Comparison of ENCODE assay signal across 9 mouse cellular contexts in the genomic region with DNA sequence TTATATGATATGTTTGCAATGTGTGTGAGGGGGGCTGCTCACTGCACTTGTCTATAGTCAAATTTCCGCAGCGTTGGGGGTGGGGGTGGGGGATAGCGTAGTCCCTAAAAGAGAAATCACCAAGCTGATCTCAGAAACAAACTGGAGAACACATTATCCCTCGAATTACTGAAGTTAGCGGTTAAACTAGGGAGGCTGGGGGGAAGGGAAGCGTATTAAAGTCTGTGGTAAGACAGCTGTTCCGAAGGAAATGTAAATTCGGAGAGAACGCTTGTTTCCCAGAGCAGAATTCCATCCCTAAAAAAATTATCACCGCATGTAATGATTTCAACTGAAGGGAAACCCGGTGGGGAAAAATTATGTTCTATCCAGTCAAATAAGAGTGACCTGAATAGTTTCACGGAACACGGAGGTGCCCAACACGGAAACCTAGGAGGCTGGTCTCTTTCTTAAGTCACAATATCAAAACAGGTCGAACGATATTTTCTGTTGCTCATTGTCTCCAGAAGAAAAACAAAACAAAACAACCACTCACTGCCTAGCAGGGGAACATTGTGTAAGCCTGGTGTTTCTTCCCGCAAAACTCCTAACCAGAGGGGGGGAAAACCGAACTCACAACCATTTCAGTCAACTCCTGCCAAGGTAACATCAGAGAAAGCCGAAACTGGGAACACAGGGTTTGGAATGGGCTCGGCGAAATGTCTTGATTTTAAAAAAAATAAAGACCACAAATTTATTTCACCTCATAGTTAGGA. TPM values are rescaled to one million over a fixed set of nuclear protein-coding genes. Genes with fewer than 3 reads are reported as not detected.
A peak's percentile ranks its signal among the peaks of the same experiment; 100 is the strongest.
DNase-seq lines count a peak whose midpoint lies in the region; ATAC-seq and TF ChIP-seq lines count a peak whose summit lies in the region.
"Had no signal": no experiment of that assay in that cellular context is flagged by ENCODE, and none has a peak within 500 bp of the region (broad histone marks: within the 10 kb centered on the region; RNA-seq: fewer than 3 reads in every experiment).

No protein-coding gene starts in this region.

- peak overlapping the region; percentile 98 for H3K4me2 ChIP-seq in heart, embryonic 13.5 days
- H3K4me2 ChIP-seq in hindbrain, postnatal 0 days (ENCODE audit: low read depth, low read length): peak overlapping the region; percentile 100
- peak overlapping the region; percentile 93 for H3K4me2 ChIP-seq in midbrain, embryonic 16.5 days (ENCODE audit: low read length)

- peaks cover 31% of the 10 kb centered on the region for H3K4me1 ChIP-seq in heart, embryonic 13.5 days
- H3K4me1 ChIP-seq in heart, adult 2 months (ENCODE audit: control insufficient read depth, insufficient read depth, low read length): no peaks in the 10 kb centered on the region
- H3K4me1 ChIP-seq in brown adipose tissue, adult 24 weeks (ENCODE audit: control insufficient read depth, insufficient read depth, insufficient read length, low read length): no peaks in the 10 kb centered on the region
- 0 out of 2 replicates have a peak, but pooled peaks cover 5% of the 10 kb centered on the region for H3K4me1 ChIP-seq in hindbrain, postnatal 0 days (ENCODE audit: insufficient read depth, low read length)
- peaks cover 18% of the 10 kb centered on the region for H3K4me1 ChIP-seq in midbrain, embryonic 16.5 days (ENCODE audit: control insufficient read depth, insufficient read depth, low read length)

- WGBS in heart, embryonic 13.5 days: 3% methylated on average over 21 of the region's 21 CpGs
- WGBS in heart, adult 2 months: 5% methylated on average over 21 of the region's 21 CpGs
- 2% methylated on average over 21 of the region's 21 CpGs for WGBS in hindbrain, postnatal 0 days
- 1% methylated on average over 21 of the region's 21 CpGs for WGBS in midbrain, embryonic 16.5 days

- H3K9ac ChIP-seq in heart, embryonic 13.5 days: no peak overlapping the region; the same call in 1 of the 2 replicates
- H3K9ac ChIP-seq in heart, adult 2 months (ENCODE audit: low read depth, low read length): no peak overlapping the region
- H3K9ac ChIP-seq in hindbrain, postnatal 0 days (replicated peaks; ENCODE audit: low read length): 0 out of 2 replicates have a peak overlapping the region, but pooled peaks have one; percentile 9
- no peak overlapping the region for H3K9ac ChIP-seq in midbrain, embryonic 16.5 days (ENCODE audit: low read depth, low read length)

- intact Hi-C loops in heart, adult 2 months (cut with DNase I): no loop called here

- H3K9me3 ChIP-seq in heart, embryonic 13.5 days: no peaks in the 10 kb centered on the region
- no peaks in the 10 kb centered on the region for H3K9me3 ChIP-seq in hindbrain, postnatal 0 days (ENCODE audit: low read length)
- H3K9me3 ChIP-seq in midbrain, embryonic 16.5 days (replicated peaks; ENCODE audit: control insufficient read depth, low read length, poor library complexity, severe bottlenecking): no peaks in the 10 kb centered on the region

- TF ChIP-seq POLR2A in heart, adult 2 months (IDR thresholded peaks at IDR 0.05; ENCODE audit: insufficient read depth, low read depth, low read length): no peak

- no peak for ATAC-seq in heart, embryonic 13.5 days (ENCODE audit: extremely low read depth, insufficient number of reproducible peaks, low FRiP score, low TSS enrichment)
- ATAC-seq in hindbrain, postnatal 0 days: no peak
- no peak for ATAC-seq in midbrain, embryonic 16.5 days

- H3K36me3 ChIP-seq in heart, embryonic 13.5 days: no peaks in the 10 kb centered on the region
- H3K36me3 ChIP-seq in heart, adult 2 months (ENCODE audit: control insufficient read depth, insufficient read depth, low read length): no peaks in the 10 kb centered on the region
- H3K36me3 ChIP-seq in hindbrain, postnatal 0 days (ENCODE audit: insufficient read depth, low read length): no peaks in the 10 kb centered on the region
- no peaks in the 10 kb centered on the region for H3K36me3 ChIP-seq in midbrain, embryonic 16.5 days (ENCODE audit: control insufficient read depth, insufficient read depth, low read length)

- no peak for DNase-seq in heart, adult 2 months
- no peak for DNase-seq in hindbrain, postnatal 0 days (ENCODE audit: low spot score)
- no peak for DNase-seq in left cerebral cortex, adult 9 months (ENCODE audit: low spot score in 2 of 2)
- no peak for DNase-seq in layer of hippocampus, postnatal 10 days (ENCODE audit: low spot score in 2 of 2)
- no peak for DNase-seq in urinary bladder, adult 18-20 months (ENCODE audit: low spot score in 2 of 2)

- H3K4me3 ChIP-seq in heart, embryonic 13.5 days: peak overlapping the region; percentile 61
- no peak overlapping the region for H3K4me3 ChIP-seq in heart, adult 2 months
- 0 out of 2 replicates have a peak overlapping the region, but pooled peaks have one; percentile 6 for H3K4me3 ChIP-seq in brown adipose tissue, adult 24 weeks (ENCODE audit: insufficient read depth, low read depth, low read length)
- peak overlapping the region; percentile 68 for H3K4me3 ChIP-seq in hindbrain, postnatal 0 days (ENCODE audit: low read length)
- H3K4me3 ChIP-seq in midbrain, embryonic 16.5 days (ENCODE audit: low read depth, low read length): peak overlapping the region; percentile 59

- no peaks in the 10 kb centered on the region for H3K79me2 ChIP-seq in heart, adult 2 months (replicated peaks; ENCODE audit: control insufficient read depth, insufficient read depth, low read length)

- H3K27ac ChIP-seq in heart, embryonic 13.5 days (replicated peaks): no peak overlapping the region
- no peak overlapping the region for H3K27ac ChIP-seq in heart, adult 2 months
- H3K27ac ChIP-seq in brown adipose tissue, adult 24 weeks (replicated peaks; ENCODE audit: low read depth, low read length): no peak overlapping the region
- no peak overlapping the region for H3K27ac ChIP-seq in hindbrain, postnatal 0 days
- no peak overlapping the region for H3K27ac ChIP-seq in midbrain, embryonic 16.5 days (ENCODE audit: low read length)

- TF ChIP-seq CTCF in heart, adult 2 months (IDR thresholded peaks at IDR 0.05): no peak
- no peak for TF ChIP-seq CTCF in hindbrain, postnatal 0 days (IDR thresholded peaks at IDR 0.05; ENCODE audit: low read depth)

- peaks cover 69% of the 10 kb centered on the region for H3K27me3 ChIP-seq in heart, embryonic 13.5 days (replicated peaks)
- H3K27me3 ChIP-seq in heart, adult 2 months (ENCODE audit: control insufficient read depth, insufficient read depth, low read length): peaks cover 10% of the 10 kb centered on the region
- peaks cover 17% of the 10 kb centered on the region; the same call in 1 of the 2 replicates for H3K27me3 ChIP-seq in hindbrain, postnatal 0 days (ENCODE audit: insufficient read depth, low read length)
- H3K27me3 ChIP-seq in midbrain, embryonic 16.5 days (ENCODE audit: control insufficient read depth, insufficient read depth, low read depth, low read length): peaks cover 21% of the 10 kb centered on the region

- no peak for TF ChIP-seq EP300 in heart, adult 2 months (IDR thresholded peaks at IDR 0.05; ENCODE audit: insufficient read depth, low read depth, low read length)

RNA-seq across cellular contexts. Expression of a gene that starts 1.9 kb away (rescaled TPM):
- polyA plus RNA-seq in heart, embryonic 13.5 days (2015; fragmentation: Nextera tagmentation; extraction: Ambion mirVana): 0.25 and 0.32 TPM in 2 replicates
- under 1 TPM in 1 of 2 experiments, not detected in 1; 0.05 TPM for total RNA-seq in heart, adult 2 months (2021)
- 0.25 and 0.32 TPM in 2 replicates for polyA plus RNA-seq in heart, adult 2 months (2012; rRNA removed)
- not detected in 2 replicates for polyA plus RNA-seq in brown adipose tissue, adult 24 weeks (2012; ENCODE audit: insufficient read depth, insufficient read length, missing spikeins)
- total RNA-seq in hindbrain, postnatal 0 days (2014; rRNA removed): 2.3 and 3.3 TPM in 2 replicates
- polyA plus RNA-seq in hindbrain, postnatal 0 days (2015; fragmentation: Nextera tagmentation; extraction: Ambion mirVana): 2.6 and 3.0 TPM in 2 replicates
- 1.3 and 1.4 TPM in 2 replicates for polyA plus RNA-seq in midbrain, embryonic 16.5 days (2015; fragmentation: Nextera tagmentation; extraction: Ambion mirVana)
- total RNA-seq in layer of hippocampus, postnatal 10 days (2021): 1 to 10 TPM; 2.2 to 2.6 TPM

RNA-seq across cellular contexts. Expression of a gene that starts 15.9 kb away (rescaled TPM):
- not detected in 2 replicates for polyA plus RNA-seq in heart, embryonic 13.5 days (2015; fragmentation: Nextera tagmentation; extraction: Ambion mirVana)
- not detected for total RNA-seq in heart, adult 2 months (2021)
- not detected in 2 replicates for polyA plus RNA-seq in heart, adult 2 months (2012; rRNA removed)
- polyA plus RNA-seq in brown adipose tissue, adult 24 weeks (2012; ENCODE audit: insufficient read depth, insufficient read length, missing spikeins): not detected in 2 replicates
- total RNA-seq in hindbrain, postnatal 0 days (2014; rRNA removed): 1.3 TPM in 1 of 2 replicates, not detected in the other
- polyA plus RNA-seq in hindbrain, postnatal 0 days (2015; fragmentation: Nextera tagmentation; extraction: Ambion mirVana): 4.0 and 5.0 TPM in 2 replicates
- polyA plus RNA-seq in midbrain, embryonic 16.5 days (2015; fragmentation: Nextera tagmentation; extraction: Ambion mirVana): 0.21 and 0.43 TPM in 2 replicates
- 1 to 10 TPM; 1.1 to 1.8 TPM for total RNA-seq in layer of hippocampus, postnatal 10 days (2021)
- total RNA-seq: ES-E14 had no signal
